Mouse (Mus musculus) ES-E14 (cell line): ENCODE data around the gene Map6.

Experiments
- CHD2 ChIP-seq: IDR thresholded peaks from 2 replicates; pipeline ENCODE4 v1.6.1; 2014; ENCODE audit warnings: mild to moderate bottlenecking, low read depth, low read length, inconsistent platforms
- HCFC1 ChIP-seq: IDR thresholded peaks from 2 replicates; pipeline ENCODE4 v1.6.1; 2012; ENCODE audit warnings: low read length, inconsistent platforms, borderline replicate concordance; ENCODE audit not compliant: insufficient read depth
- ZC3H11A ChIP-seq: IDR thresholded peaks from 2 replicates; pipeline ENCODE4 v1.6.1; 2012; ENCODE audit warnings: low read depth, mild to moderate bottlenecking, inconsistent platforms, low read length, borderline replicate concordance
- ZNF384 ChIP-seq: IDR thresholded peaks from 2 replicates; pipeline ENCODE4 v1.6.1; 2012; ENCODE audit warnings: low read depth, low read length, inconsistent platforms

DNA sequence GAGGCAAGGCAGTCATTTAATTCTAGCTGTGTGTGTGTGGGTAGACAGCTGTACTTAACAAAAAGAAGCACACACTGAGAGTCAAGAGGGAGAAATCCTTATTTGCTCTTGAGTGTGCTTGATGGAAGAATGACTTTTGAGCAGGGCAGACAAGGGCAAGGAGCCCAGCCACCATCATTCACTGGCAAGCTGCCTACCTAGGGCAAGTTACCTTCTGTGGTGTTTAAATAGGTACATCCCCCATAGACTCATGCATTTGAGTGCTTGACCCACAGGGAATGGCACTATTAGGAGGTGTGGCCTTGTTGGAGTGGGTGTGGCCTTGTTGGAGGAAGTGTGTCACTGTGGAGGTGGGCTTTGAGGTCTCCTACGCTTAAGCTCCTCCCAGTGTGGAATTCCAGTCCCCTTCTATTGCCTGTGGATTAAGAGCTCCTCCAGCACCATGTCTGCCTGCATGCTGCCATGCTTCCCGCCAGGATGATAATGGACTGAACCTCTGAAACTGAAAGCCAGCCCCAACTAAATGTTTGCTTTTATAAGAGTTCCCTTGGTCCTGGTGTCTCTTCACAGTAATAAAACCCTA lies 27.0 kb downstream of the Map6 start:
- no peak for TF ChIP-seq ZC3H11A
- TF ChIP-seq ZNF384 = no peak
- no peak for TF ChIP-seq CHD2
- no peak for TF ChIP-seq HCFC1
